Mouse (Mus musculus): ENCODE measurements around the gene Gm10198. TPM values are rescaled to one million over a fixed set of nuclear protein-coding genes. Genes with fewer than 3 reads are reported as not detected.

Gene Gm10198
- polyA plus RNA-seq, 1 experiment from 2014 or later: not detected

DNA sequence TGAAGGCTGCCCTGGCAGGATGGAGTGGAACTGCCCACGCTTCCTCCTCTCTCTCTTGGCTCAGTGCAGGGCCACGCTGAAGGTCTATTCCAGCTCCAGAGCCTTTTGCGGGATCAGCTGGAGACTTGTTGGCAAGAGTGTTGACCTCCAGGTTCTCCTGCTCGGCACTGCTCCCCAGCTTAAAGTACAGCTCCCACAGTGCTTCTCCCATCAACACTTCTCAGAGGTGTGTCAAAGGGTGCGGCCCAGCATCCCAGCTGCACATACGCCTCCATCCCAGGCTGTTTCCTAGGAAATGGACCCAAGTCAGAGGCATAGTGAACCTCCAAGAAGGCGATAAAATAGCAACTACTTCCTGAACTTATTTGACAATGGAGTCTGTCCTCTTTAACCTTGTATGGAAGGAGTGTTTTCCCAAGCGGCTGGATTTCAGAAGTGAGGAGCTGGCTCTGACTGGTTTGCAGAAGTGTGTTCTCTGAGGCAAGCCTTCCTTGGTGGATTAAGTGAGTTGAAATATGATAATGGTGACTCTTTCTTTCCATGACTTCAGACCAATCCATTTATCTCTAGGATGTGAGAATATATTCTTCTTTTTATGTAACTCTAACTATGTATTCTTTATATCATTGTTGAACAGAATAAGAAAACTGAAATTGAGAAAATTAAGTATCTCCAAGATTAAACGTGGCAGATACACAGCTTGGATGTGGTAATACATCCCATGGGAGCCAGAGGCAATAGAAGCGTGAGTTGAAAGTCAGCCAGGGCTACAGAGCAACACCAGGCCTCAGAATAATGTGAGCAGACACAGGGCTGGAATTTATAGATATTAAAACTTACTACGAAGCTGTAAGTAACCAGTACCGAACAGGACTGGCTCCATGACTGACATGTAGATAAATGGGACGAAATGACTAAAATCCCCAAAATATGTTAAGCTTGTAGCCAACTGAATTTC, 23.9 kb downstream of the Gm10198 start:
- Histone ChIP-seq H3K27ac (replicated peaks in 1 of 2; ENCODE audit: control insufficient read depth in 1 of 2, insufficient read depth in 1 of 2, low read depth in 2 of 2, low read length in 2 of 2) (no peak overlapping the region), H3K4me2 (ENCODE audit: low read length) (no peak overlapping the region), H3K4me3 (ENCODE audit: control insufficient read depth in 1 of 2, insufficient read depth in 1 of 2, low read depth in 1 of 2, low read length in 2 of 2) (no peak overlapping the region), H3K9ac (ENCODE audit: low read length) (no peak overlapping the region), H3K27me3 (ENCODE audit: control insufficient read depth, insufficient read depth, low read length) (no peaks in the 10 kb centered on the region), H3K36me3 (ENCODE audit: control insufficient read depth, insufficient read depth, low read length) (no peaks in the 10 kb centered on the region), H3K9me3 (ENCODE audit: control insufficient read depth, low read length) (no peaks in the 10 kb centered on the region), H3K4me1 (ENCODE audit: control insufficient read depth in 2 of 2, insufficient read depth in 2 of 2, low read length in 2 of 2) (no peaks in the 10 kb centered on the region; a peak in 1 of 4 replicates)
- 70% methylated on average over 13 of the region's 13 CpGs for WGBS
- ATAC-seq (ENCODE audit: insufficient number of reproducible peaks, insufficient read depth, low FRiP score, low read depth): no peak

GRCm38 (mm10) chr13:111620433-111620832, 27.8 kb downstream of the Gm10198 start:
- WGBS: 81% methylated on average over 4 of the region's 4 CpGs
- Histone ChIP-seq H3K9me3 (ENCODE audit: control insufficient read depth, low read length) (no peaks in the 10 kb centered on the region), H3K9ac (ENCODE audit: low read length) (no peak overlapping the region), H3K4me1 (ENCODE audit: control insufficient read depth in 2 of 2, insufficient read depth in 2 of 2, low read length in 2 of 2) (no peaks in the 10 kb centered on the region), H3K27ac (replicated peaks in 1 of 2; ENCODE audit: control insufficient read depth in 1 of 2, insufficient read depth in 1 of 2, low read depth in 2 of 2, low read length in 2 of 2) (no peak overlapping the region), H3K4me2 (ENCODE audit: low read length) (no peak overlapping the region), H3K36me3 (ENCODE audit: control insufficient read depth, insufficient read depth, low read length) (no peaks in the 10 kb centered on the region), H3K4me3 (ENCODE audit: control insufficient read depth in 1 of 2, insufficient read depth in 1 of 2, low read depth in 1 of 2, low read length in 2 of 2) (no peak overlapping the region), H3K27me3 (ENCODE audit: control insufficient read depth, insufficient read depth, low read length) (no peaks in the 10 kb centered on the region)
- ATAC-seq (ENCODE audit: insufficient number of reproducible peaks, insufficient read depth, low FRiP score, low read depth): no peak

GRCm38 (mm10) chr13:111622425-111622824, 29.8 kb downstream of the Gm10198 start:
- WGBS: 90% methylated on average over 3 of the region's 3 CpGs
- Histone ChIP-seq H3K36me3 (ENCODE audit: control insufficient read depth, insufficient read depth, low read length) (no peaks in the 10 kb centered on the region), H3K4me2 (ENCODE audit: low read length) (no peak overlapping the region), H3K9me3 (ENCODE audit: control insufficient read depth, low read length) (no peaks in the 10 kb centered on the region), H3K27me3 (ENCODE audit: control insufficient read depth, insufficient read depth, low read length) (no peaks in the 10 kb centered on the region), H3K4me1 (ENCODE audit: control insufficient read depth in 2 of 2, insufficient read depth in 2 of 2, low read length in 2 of 2) (no peaks in the 10 kb centered on the region), H3K9ac (ENCODE audit: low read length) (no peak overlapping the region), H3K27ac (replicated peaks in 1 of 2; ENCODE audit: control insufficient read depth in 1 of 2, insufficient read depth in 1 of 2, low read depth in 2 of 2, low read length in 2 of 2) (no peak overlapping the region), H3K4me3 (ENCODE audit: control insufficient read depth in 1 of 2, insufficient read depth in 1 of 2, low read depth in 1 of 2, low read length in 2 of 2) (no peak overlapping the region)
- no peak for ATAC-seq (ENCODE audit: insufficient number of reproducible peaks, insufficient read depth, low FRiP score, low read depth)

DNA sequence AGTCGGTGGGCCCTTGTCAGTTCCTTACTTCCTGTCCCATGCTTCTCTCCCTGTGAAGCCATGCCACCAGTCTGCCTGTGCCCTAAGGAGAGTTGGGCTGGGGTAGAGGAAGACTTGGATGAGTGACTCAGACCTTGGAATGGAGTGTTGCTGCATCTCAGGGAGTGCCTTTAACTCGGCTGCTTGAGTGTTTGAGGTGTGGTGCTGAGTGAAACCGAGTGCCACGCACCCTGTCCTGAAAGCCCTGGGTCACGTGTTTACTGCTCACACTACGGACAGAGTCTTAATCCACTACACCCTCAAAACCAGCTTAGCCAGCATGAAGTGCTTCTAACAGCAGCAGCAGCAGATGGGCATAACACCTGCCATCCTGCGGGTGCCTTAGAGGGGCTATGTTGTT, 30.5 kb downstream of the Gm10198 start:
- H3K36me3 ChIP-seq (ENCODE audit: control insufficient read depth, insufficient read depth, low read length): no peaks in the 10 kb centered on the region
- H3K9ac ChIP-seq (ENCODE audit: low read length): no peak overlapping the region
- no peak overlapping the region for H3K27ac ChIP-seq (replicated peaks in 1 of 2; ENCODE audit: control insufficient read depth in 1 of 2, insufficient read depth in 1 of 2, low read depth in 2 of 2, low read length in 2 of 2)
- no peak overlapping the region for H3K4me2 ChIP-seq (ENCODE audit: low read length)
- no peaks in the 10 kb centered on the region for H3K4me1 ChIP-seq (ENCODE audit: control insufficient read depth in 2 of 2, insufficient read depth in 2 of 2, low read length in 2 of 2)
- no peak for ATAC-seq (ENCODE audit: insufficient number of reproducible peaks, insufficient read depth, low FRiP score, low read depth)
- H3K27me3 ChIP-seq (ENCODE audit: control insufficient read depth, insufficient read depth, low read length): no peaks in the 10 kb centered on the region
- no peaks in the 10 kb centered on the region for H3K9me3 ChIP-seq (ENCODE audit: control insufficient read depth, low read length)
- no peak overlapping the region for H3K4me3 ChIP-seq (ENCODE audit: control insufficient read depth in 1 of 2, insufficient read depth in 1 of 2, low read depth in 1 of 2, low read length in 2 of 2)
- WGBS: 69% methylated on average over 7 of the region's 7 CpGs

DNA sequence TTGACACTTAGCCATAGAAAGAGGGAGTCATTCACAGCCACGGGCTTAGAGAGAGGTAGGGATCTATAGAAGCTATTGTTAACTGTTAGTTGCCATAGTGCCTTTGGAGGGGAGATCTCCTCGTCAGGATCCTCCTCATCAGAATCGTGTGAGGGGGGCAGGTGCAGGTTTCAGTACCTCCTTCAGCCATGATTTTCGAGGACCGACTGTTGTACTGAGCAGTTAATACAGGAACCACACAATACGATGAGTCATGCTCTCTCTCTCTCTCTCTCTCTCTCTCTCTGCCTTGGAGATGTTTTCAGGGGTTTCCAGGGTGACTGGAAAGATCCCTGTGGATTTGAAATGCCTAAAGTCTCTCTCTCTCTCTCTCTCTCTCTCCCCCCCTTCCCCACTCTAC, 31.5 kb downstream of the Gm10198 start:
- no peak for ATAC-seq (ENCODE audit: insufficient number of reproducible peaks, insufficient read depth, low FRiP score, low read depth)
- H3K27ac ChIP-seq (replicated peaks in 1 of 2; ENCODE audit: control insufficient read depth in 1 of 2, insufficient read depth in 1 of 2, low read depth in 2 of 2, low read length in 2 of 2): no peak overlapping the region
- no peaks in the 10 kb centered on the region for H3K4me1 ChIP-seq (ENCODE audit: control insufficient read depth in 2 of 2, insufficient read depth in 2 of 2, low read length in 2 of 2)
- no peaks in the 10 kb centered on the region for H3K27me3 ChIP-seq (ENCODE audit: control insufficient read depth, insufficient read depth, low read length)
- H3K36me3 ChIP-seq (ENCODE audit: control insufficient read depth, insufficient read depth, low read length): no peaks in the 10 kb centered on the region
- no peaks in the 10 kb centered on the region for H3K9me3 ChIP-seq (ENCODE audit: control insufficient read depth, low read length)
- H3K9ac ChIP-seq (ENCODE audit: low read length): no peak overlapping the region
- H3K4me3 ChIP-seq (ENCODE audit: control insufficient read depth in 1 of 2, insufficient read depth in 1 of 2, low read depth in 1 of 2, low read length in 2 of 2): no peak overlapping the region
- H3K4me2 ChIP-seq (ENCODE audit: low read length): no peak overlapping the region
- 59% methylated on average over 6 of the region's 6 CpGs for WGBS

- Histone ChIP-seq H3K4me3 (ENCODE audit: control insufficient read depth in 1 of 2, insufficient read depth in 1 of 2, low read depth in 1 of 2, low read length in 2 of 2) (no peak overlapping the region), H3K4me1 (ENCODE audit: control insufficient read depth in 2 of 2, insufficient read depth in 2 of 2, low read length in 2 of 2) (no peaks in the 10 kb centered on the region), H3K4me2 (ENCODE audit: low read length) (no peak overlapping the region), H3K27ac (replicated peaks in 1 of 2; ENCODE audit: control insufficient read depth in 1 of 2, insufficient read depth in 1 of 2, low read depth in 2 of 2, low read length in 2 of 2) (no peak overlapping the region), H3K9ac (ENCODE audit: low read length) (no peak overlapping the region), H3K27me3 (ENCODE audit: control insufficient read depth, insufficient read depth, low read length) (no peaks in the 10 kb centered on the region), H3K36me3 (ENCODE audit: control insufficient read depth, insufficient read depth, low read length) (no peaks in the 10 kb centered on the region), H3K9me3 (ENCODE audit: control insufficient read depth, low read length) (no peaks in the 10 kb centered on the region)
- 77% methylated on average over 16 of the region's 16 CpGs for WGBS
- ATAC-seq (ENCODE audit: insufficient number of reproducible peaks, insufficient read depth, low FRiP score, low read depth): no peak
These were observed 41.9 kb downstream of the Gm10198 start for GRCm38 (mm10) chr13:111634163-111635160.

DNA sequence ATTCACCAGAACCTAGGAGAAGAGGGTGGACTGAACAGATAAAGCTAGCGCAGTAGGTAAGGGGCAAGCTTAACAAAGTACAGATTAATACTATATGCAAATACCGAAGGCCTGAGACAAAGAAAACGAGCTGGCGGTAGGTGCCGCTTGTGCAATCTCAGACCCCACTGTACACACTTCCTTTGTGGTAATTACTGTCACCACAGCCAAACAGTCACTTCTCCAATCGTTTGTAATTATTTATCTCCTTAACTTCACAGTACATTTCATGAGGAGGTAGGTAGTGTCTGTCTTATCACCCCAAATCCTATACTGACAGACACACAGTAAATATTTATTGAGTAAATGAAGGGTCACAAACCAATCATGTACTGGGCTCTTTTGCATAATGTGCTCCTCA, 47.7 kb downstream of the Gm10198 start:
- no peaks in the 10 kb centered on the region for H3K4me1 ChIP-seq (ENCODE audit: control insufficient read depth in 2 of 2, insufficient read depth in 2 of 2, low read length in 2 of 2)
- no peak overlapping the region for H3K27ac ChIP-seq (replicated peaks in 1 of 2; ENCODE audit: control insufficient read depth in 1 of 2, insufficient read depth in 1 of 2, low read depth in 2 of 2, low read length in 2 of 2)
- no peak overlapping the region for H3K4me2 ChIP-seq (ENCODE audit: low read length)
- no peaks in the 10 kb centered on the region for H3K27me3 ChIP-seq (ENCODE audit: control insufficient read depth, insufficient read depth, low read length)
- 83% methylated on average over 6 of the region's 6 CpGs for WGBS
- no peaks in the 10 kb centered on the region for H3K9me3 ChIP-seq (ENCODE audit: control insufficient read depth, low read length)
- H3K9ac ChIP-seq (ENCODE audit: low read length): no peak overlapping the region
- no peaks in the 10 kb centered on the region for H3K36me3 ChIP-seq (ENCODE audit: control insufficient read depth, insufficient read depth, low read length)
- no peak overlapping the region for H3K4me3 ChIP-seq (ENCODE audit: control insufficient read depth in 1 of 2, insufficient read depth in 1 of 2, low read depth in 1 of 2, low read length in 2 of 2)
- no peak for ATAC-seq (ENCODE audit: insufficient number of reproducible peaks, insufficient read depth, low FRiP score, low read depth)

All from heart, embryonic 14.5 days (tissue).